Mouse (Mus musculus) ES-E14 (cell line): Measurements from ENCODE around the gene Naga. TPM values are rescaled to one million over a fixed set of nuclear protein-coding genes. Genes with fewer than 3 reads are reported as not detected.
A peak's percentile ranks its signal among the peaks of the same experiment; 100 is the strongest.

Experiments used
- DNase-seq: peaks from one replicate; pipeline ENCODE4 v3.0.0-alpha.2; 2013; ENCODE audit warnings: low read depth, low spot score
- H3K27ac ChIP-seq: 2 replicates; pipeline ENCODE4 v1.5.1; 2012; ENCODE audit warnings: low read depth, mild to moderate bottlenecking, low read length, moderate library complexity, mixed read lengths; ENCODE audit not compliant: poor library complexity, insufficient read depth, severe bottlenecking
- H3K36me3 ChIP-seq: 2 replicates; pipeline ENCODE4 v1.6.1; 2012; ENCODE audit warnings: mild to moderate bottlenecking, low read length, moderate library complexity, mixed read lengths; ENCODE audit not compliant: control insufficient read depth, poor library complexity, insufficient read depth, severe bottlenecking
- H3K4me1 ChIP-seq, 2 experiments: fragments of 150-350 bp in 1 of 2; sonication (generic) in 1 of 2; 2 replicates each; pipeline ENCODE4 v1.6.1; 2012; ENCODE audit warnings: low read length in 2 of 2, mild to moderate bottlenecking in 1 of 2, mixed read lengths in 1 of 2; ENCODE audit not compliant: control insufficient read depth in 2 of 2, insufficient read depth in 2 of 2, poor library complexity in 1 of 2
- H3K4me3 ChIP-seq, 2 experiments: fragments of 150-350 bp in 1 of 2; sonication (generic) in 1 of 2; 2 replicates each; pipeline ENCODE4 v1.5.1; 2012; ENCODE audit warnings: low read length in 2 of 2, low read depth in 1 of 2, mild to moderate bottlenecking in 1 of 2, mixed read lengths in 1 of 2; ENCODE audit not compliant: insufficient read depth in 1 of 2, poor library complexity in 1 of 2, severe bottlenecking in 1 of 2
- H3K9ac ChIP-seq: 2 replicates; pipeline ENCODE4 v1.6.1; 2012; ENCODE audit warnings: low read depth, mild to moderate bottlenecking, low read length, mixed read lengths; ENCODE audit not compliant: poor library complexity, insufficient read depth, severe bottlenecking
- H3K9me3 ChIP-seq: fragments of 150-350 bp; sonication (generic); 2 replicates; pipeline ENCODE4 v1.6.1; 2012; ENCODE audit warnings: low read depth, mild to moderate bottlenecking, low read length; ENCODE audit not compliant: control insufficient read depth, insufficient read depth
- CHD2 ChIP-seq: IDR thresholded peaks from 2 replicates; pipeline ENCODE4 v1.6.1; 2014; ENCODE audit warnings: mild to moderate bottlenecking, low read depth, low read length, inconsistent platforms
- HCFC1 ChIP-seq: IDR thresholded peaks from 2 replicates; pipeline ENCODE4 v1.6.1; 2012; ENCODE audit warnings: low read length, inconsistent platforms, borderline replicate concordance; ENCODE audit not compliant: insufficient read depth
- MAFK ChIP-seq: IDR thresholded peaks from 2 replicates; pipeline ENCODE4 v1.6.1; 2014; ENCODE audit warnings: mild to moderate bottlenecking, low read depth, low read length, inconsistent platforms; ENCODE audit not compliant: insufficient read depth
- ZC3H11A ChIP-seq: IDR thresholded peaks from 2 replicates; pipeline ENCODE4 v1.6.1; 2012; ENCODE audit warnings: low read depth, mild to moderate bottlenecking, inconsistent platforms, low read length, borderline replicate concordance
- ZNF384 ChIP-seq: IDR thresholded peaks from 2 replicates; pipeline ENCODE4 v1.6.1; 2012; ENCODE audit warnings: low read depth, low read length, inconsistent platforms
- in situ Hi-C, 2 experiments: fragments of 600-800 bp; cut with MboI; formaldehyde crosslinking; loops; one replicate each; pipeline ENCODE4 v1.15.1; 2025; ENCODE audit warnings: low sequenced_read_pairs in 2 of 2, inconsistent platforms in 1 of 2; ENCODE audit not compliant: unreplicated experiment in 2 of 2
- total RNA-seq: library from RNA; depleted of rRNA; stranded (reverse); fragments of 300-350 nt; gene quantifications from 2 replicates; pipeline ENCODE4 v1.2.3, GENCODE M21; 2012

Naga gene
- total RNA-seq, 1 experiment = 17.6 TPM

DNA sequence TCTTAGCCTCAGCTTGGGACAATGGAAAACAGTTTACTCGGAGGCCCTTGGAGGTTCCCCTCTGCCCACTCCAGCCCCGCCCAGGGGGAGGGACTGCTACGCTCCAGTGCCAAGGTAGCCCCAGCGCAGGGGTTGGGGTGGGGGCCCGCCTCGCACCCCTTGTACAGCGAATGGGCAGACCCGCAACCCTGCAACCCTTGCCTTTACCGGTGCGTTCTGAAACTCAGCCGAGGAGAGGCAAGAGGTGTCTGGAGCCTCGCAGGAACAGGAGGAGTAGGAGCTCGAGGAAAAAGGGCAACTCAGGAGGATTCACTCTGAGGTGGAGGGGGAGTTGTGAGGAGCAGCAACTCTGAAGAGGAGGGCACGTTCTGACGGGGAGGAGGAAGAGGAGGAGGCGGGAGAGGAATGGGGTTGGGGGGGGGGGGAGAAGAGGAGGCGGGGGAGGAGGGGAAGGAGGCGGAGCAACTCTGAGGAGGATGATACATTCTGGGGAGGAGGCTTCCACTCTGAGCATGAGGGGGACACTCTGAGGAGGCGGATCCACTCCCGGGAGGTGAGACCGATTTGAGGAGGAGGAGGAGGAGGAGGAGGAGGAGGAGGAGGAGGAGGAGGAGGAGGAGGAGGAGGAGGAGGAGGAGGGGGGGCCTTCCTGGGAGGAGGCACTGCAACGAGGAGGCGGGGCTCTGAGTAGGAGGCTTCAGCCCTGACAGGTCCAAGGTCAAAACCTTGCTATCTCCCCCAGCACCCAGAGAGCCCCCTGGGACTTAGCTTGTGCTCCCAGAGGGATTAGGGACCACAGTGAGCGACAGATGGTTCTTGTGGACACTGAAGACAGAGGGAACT, 41.4 kb upstream of the Naga start, which contains the start of gene Cyp2d22:
Gene Cyp2d22, minus strand, starts transcription at position 390 of the 843 bp plus-strand sequence.
- TF ChIP-seq ZC3H11A (no peak), ZNF384 (no peak), CHD2 (no peak), MAFK (no peak), HCFC1 (no peak)
- peak within 1 kb of the TSS; percentile 35 to 60 for H3K4me3 ChIP-seq
- no peak within 1 kb of the TSS for H3K27ac ChIP-seq
- in situ Hi-C loops = no loop called here
- peaks cover 0 to 2% of the 10 kb centered on the region in 2 experiments; a peak in 1 of 4 replicates for H3K4me1 ChIP-seq
- DNase-seq = peak; percentile 11
- H3K9ac ChIP-seq = 0 out of 2 replicates have a peak within 1 kb of the TSS, but pooled peaks have one; percentile 9
- H3K36me3 ChIP-seq = no peaks in the 10 kb centered on the region
- H3K9me3 ChIP-seq = no peaks in the 10 kb centered on the region

DNA sequence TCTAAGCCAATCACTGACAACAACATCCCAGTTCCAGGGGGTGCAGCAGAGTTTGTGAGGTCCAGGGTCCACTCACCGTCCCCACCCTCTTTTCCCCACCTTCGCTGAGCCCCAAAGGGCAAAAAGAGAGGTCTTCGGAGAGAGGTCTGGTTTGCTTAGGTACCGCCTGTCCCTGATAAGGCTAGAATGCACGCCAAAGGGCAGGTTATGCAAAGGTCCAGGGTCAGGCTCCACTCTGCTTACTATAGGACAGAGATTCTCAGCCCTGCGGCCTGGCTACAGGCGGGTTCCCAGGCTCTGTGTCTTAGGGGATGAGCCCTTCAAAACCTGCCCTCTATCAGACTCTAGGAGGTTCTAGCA, 40.8 kb upstream of the Naga start:
- no peak overlapping the region for H3K27ac ChIP-seq
- H3K9ac ChIP-seq = no peak overlapping the region
- no peaks in the 10 kb centered on the region for H3K36me3 ChIP-seq
- DNase-seq = no peak
- no peaks in the 10 kb centered on the region for H3K9me3 ChIP-seq
- in situ Hi-C loops = no loop called here
- H3K4me3 ChIP-seq = peak overlapping the region; percentile 35 to 60
- peaks cover 0 to 2% of the 10 kb centered on the region in 2 experiments; a peak in 1 of 4 replicates for H3K4me1 ChIP-seq
- TF ChIP-seq MAFK = no peak
- TF ChIP-seq HCFC1 = no peak
- no peak for TF ChIP-seq ZNF384

DNA sequence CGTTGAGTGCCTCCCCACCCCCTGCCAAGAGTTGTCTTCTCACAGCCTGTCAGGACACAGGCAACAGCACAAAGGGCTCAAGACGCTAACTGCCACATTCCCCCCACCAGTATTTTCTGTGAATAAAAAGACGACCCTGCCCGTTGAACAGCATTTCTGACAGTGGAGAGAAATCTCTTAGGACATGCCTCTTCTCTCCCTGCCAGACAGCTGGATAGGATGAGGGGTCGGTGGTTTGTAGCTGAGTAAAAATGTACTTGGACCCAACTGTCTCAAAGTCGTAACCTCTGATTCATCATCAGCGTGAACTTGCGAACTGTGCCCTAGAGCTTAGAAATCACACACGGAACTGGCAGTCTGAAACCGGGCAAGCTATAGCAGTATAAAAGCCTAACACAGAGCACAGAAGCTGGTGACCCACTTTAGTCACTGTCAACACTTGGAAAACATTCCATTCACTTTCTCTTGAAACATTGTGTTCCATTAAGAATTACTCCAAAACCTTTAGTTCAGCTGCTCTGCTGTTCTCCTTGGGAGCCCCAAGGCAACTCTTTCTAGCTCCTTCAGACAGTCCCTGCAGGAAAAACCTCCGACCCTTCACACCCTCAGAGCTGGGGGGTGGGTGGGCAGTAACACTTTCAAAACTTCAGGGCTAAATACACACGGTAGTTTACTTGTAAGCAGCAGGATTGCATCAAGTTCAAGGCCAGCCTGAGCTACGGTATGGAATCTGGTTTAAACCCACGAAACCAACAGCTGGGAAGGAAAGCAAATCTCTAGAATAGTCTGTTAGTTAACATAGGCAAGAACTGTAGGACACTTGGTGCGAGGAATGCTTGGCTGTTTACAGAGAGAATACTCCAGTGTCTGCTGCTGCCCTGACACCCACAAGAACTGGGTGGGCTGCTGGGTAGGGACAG, 39.8 kb upstream of the Naga start:
- in situ Hi-C loops = no loop called here
- TF ChIP-seq CHD2 (no peak), ZNF384 (no peak), MAFK (no peak), HCFC1 (no peak), ZC3H11A (no peak)
- H3K4me1 ChIP-seq = peaks cover 0 to 2% of the 10 kb centered on the region in 2 experiments; a peak in 1 of 4 replicates
- no peak for DNase-seq
- no peak overlapping the region for H3K27ac ChIP-seq
- no peaks in the 10 kb centered on the region for H3K36me3 ChIP-seq
- H3K4me3 ChIP-seq = no peak overlapping the region
- no peaks in the 10 kb centered on the region for H3K9me3 ChIP-seq
- no peak overlapping the region for H3K9ac ChIP-seq

DNA sequence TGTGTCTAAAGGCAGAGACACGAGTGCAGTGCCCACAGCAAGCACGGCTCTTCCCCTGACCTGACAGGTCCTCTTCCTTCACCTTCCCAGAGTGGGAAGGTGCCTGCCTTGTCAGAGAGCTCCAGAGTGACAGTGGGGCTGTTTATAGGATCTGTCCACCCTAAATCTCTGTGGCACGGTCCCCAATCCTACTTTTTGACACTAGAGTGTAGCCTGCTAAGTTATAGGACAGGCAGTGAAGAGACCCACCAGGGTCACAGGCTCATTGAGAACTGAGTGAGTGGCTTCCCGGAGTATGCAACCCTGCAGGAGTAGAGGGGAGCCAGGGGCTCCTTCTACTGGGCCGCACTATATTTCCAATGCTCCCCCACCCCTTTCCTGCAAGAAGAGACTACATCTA, 39.0 kb upstream of the Naga start:
- H3K36me3 ChIP-seq = no peaks in the 10 kb centered on the region
- H3K9ac ChIP-seq = no peak overlapping the region
- peaks cover 0 to 2% of the 10 kb centered on the region in 2 experiments; a peak in 1 of 4 replicates for H3K4me1 ChIP-seq
- no peaks in the 10 kb centered on the region for H3K9me3 ChIP-seq
- H3K4me3 ChIP-seq = no peak overlapping the region
- in situ Hi-C loops = no loop called here
- no peak overlapping the region; the same call in 1 of the 2 replicates for H3K27ac ChIP-seq
- TF ChIP-seq ZC3H11A (no peak), ZNF384 (no peak), CHD2 (no peak), HCFC1 (no peak)
- no peak for DNase-seq
